Mouse (Mus musculus) cerebellum, adult 2 months (tissue): ENCODE measurements around the gene Ptp4a2.
"Not testable (repeated sequence)": the region's sequence is repeated elsewhere in the genome, so short reads cannot be mapped to it uniquely, and the experiment has no call there.

ENCODE experiments used
- CTCF ChIP-seq: fragments of 200-500 bp; IDR thresholded peaks from 2 replicates; pipeline ENCODE4 v1.5.1; 2011; ENCODE audit warnings: low read depth, mild to moderate bottlenecking, control low read depth, low read length, moderate library complexity, borderline replicate concordance; ENCODE audit not compliant: insufficient read depth
- POLR2A ChIP-seq: fragments of 200-500 bp; IDR thresholded peaks from 2 replicates; pipeline ENCODE4 v1.6.1; 2011; ENCODE audit warnings: low read length, control low read depth, borderline replicate concordance; ENCODE audit not compliant: insufficient read depth

- not testable (repeated sequence) for TF ChIP-seq CTCF, POLR2A
These were observed 48.5 kb upstream of the Ptp4a2 start for GRCm38 (mm10) chr4:129762496-129762895.
